Mouse (Mus musculus): Measurements from ENCODE around the gene Htr1a. TPM values are rescaled to one million over a fixed set of nuclear protein-coding genes. Genes with fewer than 3 reads are reported as not detected.

The Htr1a gene
- polyA plus RNA-seq, 1 experiment from 2014 or later, result 0.78 TPM

Other genes with a start within 250 kb of the Htr1a start
- 19.7 and 22.5 TPM in 2 replicates for gene Rnf180, start 148.8 kb upstream of the Htr1a start, polyA plus RNA-seq (2015; fragmentation: Nextera tagmentation; extraction: Ambion mirVana)

Data from midbrain, embryonic 13.5 days (tissue).